Mouse (Mus musculus): ENCODE results near the gene Ralgapa2.

DNA sequence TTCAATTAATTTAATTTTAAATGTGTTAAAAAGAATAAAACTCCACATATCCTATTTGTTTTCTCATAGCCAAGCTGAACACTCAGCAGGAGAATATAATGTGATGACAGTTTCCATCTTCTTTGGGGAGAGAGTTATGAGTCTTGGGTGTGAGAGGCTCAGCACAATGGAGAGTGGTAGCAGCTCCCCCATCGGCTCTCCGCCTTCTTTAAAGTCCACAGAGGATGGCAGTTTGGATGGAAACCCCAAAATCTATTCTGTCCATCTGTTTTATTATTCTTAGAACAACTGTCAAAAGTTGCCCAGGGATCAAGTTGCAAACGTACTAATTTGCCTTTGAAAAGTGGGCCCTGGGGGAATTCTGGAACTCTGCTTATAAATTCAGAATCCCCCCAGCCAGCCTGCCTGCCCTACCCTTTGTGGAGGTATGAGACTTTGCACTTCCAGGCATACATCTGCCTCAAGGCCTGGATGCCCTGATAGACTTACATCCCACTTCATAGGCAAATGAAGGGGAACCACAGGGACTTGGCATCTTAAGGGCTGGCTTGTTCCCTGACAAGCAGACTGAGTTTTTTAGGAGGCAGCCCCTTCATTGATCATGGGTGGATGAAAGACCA is 212.2 kb downstream of the Ralgapa2 start:
- no peak for TF ChIP-seq POLR2A (IDR thresholded peaks at IDR 0.05; ENCODE audit: borderline replicate concordance, extremely low read depth, insufficient read depth, insufficient read length, poor library complexity, severe bottlenecking)
- TF ChIP-seq CTCF (IDR thresholded peaks at IDR 0.05; ENCODE audit: borderline replicate concordance, extremely low read depth, insufficient read depth, insufficient read length): no peak
